Mouse (Mus musculus) left cerebral cortex, postnatal 25 days (tissue): Measurements from ENCODE around the gene a. TPM values are rescaled to one million over a fixed set of nuclear protein-coding genes. Genes with fewer than 3 reads are reported as not detected.
"Not testable (repeated sequence)": the region's sequence is repeated elsewhere in the genome, so short reads cannot be mapped to it uniquely, and the experiment has no call there.

ENCODE experiments used
- DNase-seq, 2 experiments: peaks; one replicate each; pipeline ENCODE4 v3.0.0; 2022; ENCODE audit warnings: low spot score in 2 of 2, mixed read lengths in 1 of 2
- intact Hi-C: fragments of 180-260 bp; cut with DNase I; formaldehyde crosslinking; loops from one replicate; pipeline ENCODE4 v1.15.1; 2025
- total RNA-seq, 2 experiments: library from RNA; stranded (reverse); gene quantifications; 2 replicates each; pipeline ENCODE4 v1.2.3; 2021

The a gene
- total RNA-seq, 2 experiments from 2014 or later: not detected

DNA sequence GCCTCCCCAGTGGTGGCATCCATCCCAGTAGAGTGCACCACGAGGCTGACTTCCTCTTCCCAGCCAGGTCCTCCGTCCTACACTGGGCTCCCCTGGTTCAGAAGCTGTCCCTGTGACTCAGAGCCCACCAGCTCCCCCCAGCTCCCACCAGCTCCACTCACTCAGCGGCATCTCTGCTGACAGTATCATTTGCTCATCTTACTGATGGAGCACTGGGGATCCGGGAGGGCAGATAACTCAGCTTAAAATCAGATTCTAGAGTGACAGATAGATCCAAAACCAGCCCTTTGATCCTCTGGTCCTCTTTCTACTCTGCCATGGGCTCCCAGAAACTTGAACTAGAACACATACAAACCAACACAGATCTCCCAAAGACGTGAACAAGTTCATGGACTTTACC is 159.4 kb downstream of the a start:
- intact Hi-C loops: no loop called here
- no peak for DNase-seq

DNA sequence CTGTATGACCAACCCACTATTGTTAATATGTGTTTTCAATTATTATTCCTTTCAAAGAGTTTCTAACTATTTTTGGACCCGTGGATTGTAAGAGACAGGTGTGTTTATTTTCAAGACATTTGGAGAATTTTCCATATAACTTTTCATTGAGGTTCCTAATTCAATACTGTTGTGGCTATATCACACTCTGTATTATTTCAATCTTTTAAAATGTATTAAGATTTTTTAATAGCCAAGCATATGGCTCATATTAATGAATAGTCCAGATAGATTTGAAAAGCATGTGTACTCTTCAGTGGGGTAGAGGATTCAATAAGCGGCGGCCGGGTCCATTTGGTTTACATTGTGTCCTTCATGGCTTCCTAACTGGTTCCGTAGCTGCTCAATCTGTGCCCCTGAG is 168.3 kb downstream of the a start:
- intact Hi-C loops: no loop called here
- DNase-seq: no peak

DNA sequence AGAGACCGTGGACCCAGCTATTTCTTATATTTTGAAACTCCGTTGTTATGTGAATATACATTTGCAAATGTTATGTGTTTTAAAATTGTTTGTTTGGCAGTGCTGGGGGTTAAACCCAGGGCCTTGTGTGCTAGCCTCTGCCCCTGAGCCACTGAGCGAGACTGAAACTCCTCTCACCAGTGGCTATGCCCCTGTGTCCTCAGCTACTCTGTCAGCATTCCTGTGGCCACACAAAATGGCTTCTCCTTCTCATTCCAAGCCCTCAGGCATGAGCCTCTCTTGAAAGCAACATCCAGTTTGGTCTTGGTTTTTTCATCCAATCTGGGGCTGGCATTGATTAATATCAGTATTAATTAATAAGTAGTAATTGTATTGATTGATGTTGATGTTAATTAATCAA is 168.7 kb downstream of the a start:
- DNase-seq: no peak
- intact Hi-C loops: loop anchor here (10.0 kb wide), 1 partner anchor 285 kb away; no protein-coding TSS in a partner anchor

DNA sequence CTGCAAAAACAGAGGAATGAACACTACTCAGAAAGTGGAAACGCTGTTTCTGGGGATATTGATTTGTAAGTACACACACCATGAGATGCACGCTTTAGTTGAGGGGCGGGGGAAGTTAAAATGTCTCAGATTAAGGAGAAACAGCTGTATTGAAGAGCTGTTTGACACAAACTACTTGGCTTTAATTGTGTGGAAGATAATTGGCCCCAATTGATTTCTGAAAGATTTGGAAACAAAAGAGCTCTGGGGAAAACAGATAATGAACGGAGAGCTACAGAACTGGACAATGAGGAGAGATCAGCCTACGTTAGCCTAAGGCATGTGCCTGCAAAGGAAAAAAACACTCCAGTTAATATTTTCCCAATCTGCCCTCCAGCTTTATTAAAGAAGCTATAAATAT is 172.0 kb downstream of the a start:
- no peak for DNase-seq
- intact Hi-C loops: loop anchor here (10.0 kb wide), 1 partner anchor 282 kb away; no protein-coding TSS in a partner anchor

DNA sequence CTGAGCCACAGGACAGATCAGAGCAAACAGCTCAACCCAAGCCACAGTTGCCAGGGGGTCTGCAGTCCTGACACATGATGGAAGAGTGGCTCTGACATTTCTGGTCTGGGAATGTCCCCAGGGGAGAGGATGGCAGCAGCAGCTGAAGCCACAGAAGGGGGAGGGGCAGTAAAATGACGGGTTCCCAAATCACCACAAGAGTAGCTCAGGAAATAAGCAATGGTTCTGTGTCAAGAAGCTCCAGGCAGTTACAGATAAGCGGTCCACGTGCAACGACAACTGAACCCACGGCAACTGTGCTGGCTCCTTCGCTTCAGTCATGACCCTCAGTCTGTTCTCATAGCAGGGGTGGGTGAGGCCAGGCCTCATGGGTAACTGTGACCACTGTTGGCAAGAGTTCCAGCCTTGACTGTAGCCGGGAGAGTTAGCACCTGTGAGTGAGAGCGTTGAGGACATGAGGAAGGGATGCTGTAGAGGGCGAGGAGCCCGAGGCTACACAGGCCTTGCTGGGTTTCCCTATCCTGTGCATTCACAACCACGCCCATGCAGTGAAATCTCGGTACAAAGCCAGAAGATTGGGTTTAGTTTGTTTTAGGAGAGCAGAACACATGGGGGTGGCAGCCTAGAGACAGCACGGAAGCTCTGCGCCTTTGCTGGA is 178.7 kb downstream of the a start:
- DNase-seq: not testable (repeated sequence)

DNA sequence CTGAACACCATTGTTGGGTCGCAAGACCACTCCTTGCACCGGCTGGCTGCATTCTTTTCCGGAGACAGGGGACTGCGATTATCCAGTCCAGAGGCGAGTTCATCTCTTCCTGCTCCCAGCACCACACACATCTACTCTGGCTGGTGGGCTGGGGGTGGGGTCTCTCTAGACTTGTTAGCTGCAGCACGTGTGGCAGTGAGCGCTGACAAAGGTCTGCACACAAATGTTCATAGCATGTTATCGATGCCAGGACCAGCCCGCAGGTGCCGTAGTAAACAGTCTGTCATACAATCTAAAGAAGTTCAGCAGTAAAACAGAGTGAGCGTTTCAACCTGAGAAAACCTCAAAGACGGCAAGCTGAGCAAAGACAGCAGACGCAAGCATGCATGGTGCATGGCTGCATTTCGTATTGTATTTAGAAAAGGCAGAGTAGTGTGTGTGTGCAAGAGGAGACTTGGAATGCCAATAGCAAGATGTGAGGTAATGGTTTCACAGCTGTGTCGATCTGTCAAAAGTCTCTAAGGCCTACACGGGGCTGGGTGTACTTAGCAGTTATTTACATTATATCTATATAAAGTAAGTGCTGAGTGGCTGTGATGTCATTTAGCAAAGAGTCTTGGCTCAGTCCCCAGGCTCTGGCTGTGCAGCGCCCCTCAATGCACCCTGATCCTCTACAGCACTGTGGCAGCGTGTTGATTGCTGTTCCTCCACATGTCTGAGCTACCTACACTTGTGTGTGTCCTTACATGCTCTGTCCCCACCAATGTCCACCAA is 180.9 kb downstream of the a start:
- peak in 1 of 2 experiments; percentile 51 for DNase-seq
- intact Hi-C loops: loop anchor here (2.0 kb wide), 1 partner anchor 51 kb away; no protein-coding TSS in a partner anchor

More for the DNA sequence above, 178.7 kb downstream of the a start:
- intact Hi-C loops: loop anchor here (2.0 to 10.0 kb wide), 2 partner anchors 49 to 275 kb away; no protein-coding TSS in a partner anchor

DNA sequence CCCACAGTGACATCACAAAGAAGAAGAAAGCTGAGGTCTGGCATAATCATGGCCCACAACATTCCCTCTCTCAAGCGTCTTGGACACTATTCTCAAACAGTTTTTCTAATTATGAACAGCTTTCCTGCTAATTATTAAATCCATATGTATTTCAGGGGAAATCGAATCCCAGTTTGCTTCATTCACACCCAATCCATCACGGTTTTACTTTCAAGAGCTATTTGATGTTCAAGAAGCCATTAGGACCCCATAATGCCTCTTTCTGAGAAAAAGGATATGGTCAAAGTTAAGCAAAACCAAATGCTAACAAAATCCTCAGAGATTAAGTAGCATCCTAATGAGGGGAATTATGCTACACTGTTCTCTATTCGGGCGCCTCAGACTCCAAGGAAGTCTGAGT is 181.8 kb downstream of the a start:
- intact Hi-C loops: no loop called here
- no peak for DNase-seq

DNA sequence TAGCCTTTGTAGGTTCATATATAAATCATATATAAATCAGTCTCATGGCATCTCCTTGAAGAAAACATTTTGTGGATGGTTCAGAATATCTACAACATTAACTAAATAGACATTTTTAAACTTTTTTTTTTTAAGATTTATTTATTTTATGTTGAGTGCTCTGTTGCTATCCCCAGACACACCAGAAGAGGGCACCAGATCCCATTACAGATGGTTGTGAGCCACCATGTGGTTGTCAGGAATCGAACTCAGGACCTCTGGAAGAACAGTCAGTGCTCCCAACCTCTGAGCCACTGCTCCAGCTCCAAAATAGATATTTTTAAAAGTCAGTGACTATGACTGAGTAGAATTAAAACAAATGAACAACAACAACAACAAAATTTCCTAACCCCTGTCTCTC is 195.4 kb downstream of the a start:
- no peak for DNase-seq
- intact Hi-C loops: no loop called here

DNA sequence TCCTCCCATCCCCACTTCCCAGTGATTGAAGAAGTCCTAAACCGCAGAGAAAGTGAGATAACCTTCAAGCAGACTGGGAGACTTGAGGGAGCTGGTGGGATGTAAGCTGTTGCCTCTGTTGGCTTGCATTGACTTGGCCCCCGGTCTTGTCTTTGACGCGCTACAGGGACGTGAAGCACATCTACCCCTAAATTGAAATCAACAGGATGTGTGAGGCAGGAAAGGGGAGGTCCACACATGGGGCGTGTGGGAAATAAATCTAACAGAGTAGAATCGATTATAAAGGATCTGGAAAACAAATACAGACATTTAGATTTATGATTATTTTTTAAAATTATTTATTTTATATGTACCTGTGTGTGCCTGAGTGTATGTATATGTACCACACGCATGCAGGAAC is 200.2 kb downstream of the a start:
- intact Hi-C loops: no loop called here
- DNase-seq: no peak

DNA sequence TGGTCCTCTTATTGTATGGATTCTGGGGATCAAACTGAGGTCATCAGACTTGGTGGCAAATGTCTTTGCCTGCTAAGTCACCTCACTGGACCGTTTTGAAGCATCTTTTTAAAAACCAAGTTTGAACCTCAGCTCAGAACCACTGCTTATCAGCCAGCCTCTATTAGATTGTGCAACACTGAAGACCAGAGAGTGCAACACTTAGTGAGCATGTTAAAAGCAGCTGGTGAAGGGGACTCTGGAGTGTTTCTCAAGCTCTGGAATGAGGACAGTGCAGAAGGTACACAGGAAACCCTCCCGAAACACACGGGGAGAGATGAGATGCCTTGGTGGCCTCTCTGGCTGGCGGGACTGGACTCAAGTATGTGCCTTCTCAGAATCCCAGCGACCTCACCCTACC is 200.9 kb downstream of the a start:
- intact Hi-C loops: no loop called here
- DNase-seq: no peak

DNA sequence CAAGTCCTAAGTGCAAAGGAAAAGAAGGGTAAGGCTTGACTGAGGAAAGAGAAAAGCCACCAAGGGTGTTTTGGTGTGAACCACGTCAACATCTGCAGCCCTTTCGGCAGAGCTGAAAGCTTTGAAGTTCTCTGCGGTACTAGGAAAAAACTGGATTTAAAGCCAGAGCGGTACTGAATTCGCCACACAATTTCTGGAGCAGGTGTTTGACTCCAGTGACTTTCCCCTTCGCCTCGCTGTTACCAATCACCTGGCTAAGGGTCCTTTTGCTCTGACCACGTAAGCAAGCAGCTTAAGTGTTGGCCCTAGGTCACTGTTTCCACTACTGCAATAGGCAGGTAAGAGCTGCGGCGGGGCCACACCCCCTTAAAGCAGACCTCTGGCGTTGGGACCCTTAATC is 214.3 kb downstream of the a start:
- no peak for DNase-seq
- intact Hi-C loops: no loop called here

DNA sequence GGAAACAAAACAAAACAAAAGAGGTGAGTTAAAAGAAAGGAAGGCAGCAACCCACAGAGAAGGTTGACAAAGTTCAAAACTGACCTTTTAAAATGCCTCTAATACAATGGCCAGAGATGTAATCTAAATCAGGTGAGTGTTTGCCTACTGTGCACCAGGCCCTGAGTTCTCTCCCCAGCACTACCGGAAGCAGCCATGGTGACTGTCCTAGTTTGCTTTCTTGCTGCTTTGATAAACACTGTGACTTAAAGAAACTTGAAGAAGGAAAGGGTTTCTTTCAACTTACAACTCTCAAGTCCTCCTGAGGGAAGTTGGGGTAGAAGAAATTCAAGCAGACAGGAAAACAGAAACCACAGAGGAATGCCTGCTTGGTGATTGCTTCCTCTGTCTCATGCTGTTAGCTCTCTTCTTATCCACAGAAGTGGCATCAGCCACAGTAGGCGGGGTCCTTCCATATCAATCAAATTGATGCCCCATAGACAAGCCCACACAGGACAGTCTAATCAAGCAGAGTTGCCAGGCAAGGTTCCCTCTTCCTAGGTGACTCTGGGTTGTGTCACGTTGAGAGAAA is 220.0 kb downstream of the a start:
- intact Hi-C loops: no loop called here
- no peak for DNase-seq

DNA sequence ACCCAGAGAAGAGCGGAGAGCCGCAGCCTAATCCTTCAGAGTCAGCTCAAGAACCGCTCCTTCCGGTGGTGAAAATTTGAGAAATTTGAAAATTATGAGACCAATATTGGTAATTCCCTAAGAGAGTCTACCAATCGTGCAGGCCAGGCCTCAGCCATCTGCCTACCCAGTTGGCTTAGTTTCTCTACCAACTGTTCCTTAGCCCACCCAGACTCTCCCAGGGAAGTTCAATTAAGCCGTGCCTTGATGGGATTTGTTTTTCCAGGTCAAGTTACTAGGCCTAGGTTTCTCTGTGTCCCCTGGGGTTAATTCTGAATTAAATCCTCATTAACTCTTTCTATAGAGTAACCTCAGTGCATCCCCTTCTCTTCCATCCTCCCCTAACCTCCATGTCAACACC is 221.8 kb downstream of the a start:
- no peak for DNase-seq
- intact Hi-C loops: no loop called here

DNA sequence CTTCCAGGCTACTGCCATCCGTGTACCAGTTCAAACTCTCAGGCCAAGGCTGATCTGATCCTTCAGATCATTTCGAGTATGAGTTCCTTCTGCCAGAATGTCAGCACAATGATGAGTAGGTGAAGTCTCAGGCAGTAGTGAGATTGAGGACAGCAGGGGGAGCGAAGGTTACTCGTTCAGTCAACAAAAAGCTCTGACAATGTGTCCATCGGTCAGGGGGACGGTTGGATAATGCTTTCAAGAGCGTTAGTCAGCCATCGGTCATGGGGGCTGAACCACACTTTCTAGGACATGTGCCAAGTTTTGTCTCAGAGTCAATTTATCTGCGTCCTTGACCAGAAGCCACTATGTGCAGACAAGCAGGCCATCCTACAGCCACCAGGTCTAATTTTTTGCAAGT is 225.5 kb downstream of the a start:
- intact Hi-C loops, DNase-seq: not testable (repeated sequence)

DNA sequence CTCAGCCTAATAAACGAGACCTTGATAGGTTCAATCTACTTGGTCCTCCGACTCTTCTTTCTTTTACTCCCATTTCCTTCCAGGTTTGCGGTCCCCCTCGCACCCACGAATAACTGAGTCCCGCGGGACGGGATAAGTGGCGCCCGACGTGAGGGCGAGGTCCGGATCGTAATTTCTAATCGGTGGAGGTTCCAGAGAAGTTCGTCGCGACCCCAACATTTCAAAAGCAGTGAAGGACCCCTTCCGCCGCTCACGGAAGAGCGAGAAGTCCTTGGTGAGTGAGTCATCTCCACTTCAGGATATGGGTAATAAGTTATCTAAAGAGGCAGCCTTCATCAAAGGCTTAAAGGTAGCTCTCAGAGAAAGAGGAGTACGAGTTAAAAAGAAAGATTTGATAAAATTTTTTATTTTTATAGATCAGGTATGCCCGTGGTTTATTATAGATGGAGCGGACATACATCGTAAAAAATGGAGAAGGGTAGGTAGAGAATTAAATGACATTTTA is 227.1 kb downstream of the a start, which contains the start of gene Gm14226:
Gene Gm14226 (plus strand): TSS at position 16 of the 505 bp plus-strand sequence.
- intact Hi-C loops, DNase-seq: not testable (repeated sequence)

DNA sequence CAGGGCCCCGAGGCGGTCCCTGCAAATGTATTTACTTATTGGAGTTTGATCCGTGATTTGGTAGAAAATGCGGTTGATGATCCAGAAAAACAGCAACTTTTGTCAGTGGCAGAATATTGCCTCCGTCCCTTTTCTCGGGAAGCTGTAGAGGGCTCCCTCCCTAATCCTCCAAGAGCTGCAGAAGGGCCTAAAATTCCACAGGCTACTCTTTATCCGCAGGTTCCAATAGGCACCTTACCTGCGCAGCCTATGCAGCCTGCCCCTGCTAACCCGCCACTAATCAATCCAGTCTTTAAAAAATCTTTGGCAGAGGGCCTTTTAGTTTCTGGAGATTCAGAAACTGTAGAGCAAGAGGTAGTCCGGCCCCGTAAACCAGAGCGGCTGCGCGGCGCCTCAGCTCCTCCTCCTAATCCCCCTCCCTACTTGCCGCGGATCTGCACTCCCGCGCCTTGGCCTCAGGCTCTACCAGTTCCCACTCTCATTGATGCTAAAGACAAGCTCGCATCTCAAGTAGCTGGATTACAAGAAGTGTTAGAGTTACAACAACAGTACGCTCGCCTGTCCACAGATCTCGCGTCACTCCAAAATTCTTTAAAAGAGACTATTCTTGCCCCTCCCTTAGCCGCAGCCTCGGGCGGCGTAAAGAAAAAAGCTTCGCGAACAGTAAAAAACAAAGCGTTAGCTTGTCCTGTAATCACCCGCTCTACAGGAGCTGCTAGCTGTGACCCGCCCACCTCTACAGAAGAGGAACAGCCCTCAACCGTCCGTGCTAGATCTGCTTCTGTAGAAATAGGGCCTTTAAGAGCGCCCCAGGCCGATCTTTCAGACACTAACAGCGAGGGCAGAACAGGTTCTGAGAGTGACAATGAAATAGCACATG is 227.8 kb downstream of the a start:
- peak; percentile 63 to 73 for DNase-seq
- intact Hi-C loops: no loop called here

DNA sequence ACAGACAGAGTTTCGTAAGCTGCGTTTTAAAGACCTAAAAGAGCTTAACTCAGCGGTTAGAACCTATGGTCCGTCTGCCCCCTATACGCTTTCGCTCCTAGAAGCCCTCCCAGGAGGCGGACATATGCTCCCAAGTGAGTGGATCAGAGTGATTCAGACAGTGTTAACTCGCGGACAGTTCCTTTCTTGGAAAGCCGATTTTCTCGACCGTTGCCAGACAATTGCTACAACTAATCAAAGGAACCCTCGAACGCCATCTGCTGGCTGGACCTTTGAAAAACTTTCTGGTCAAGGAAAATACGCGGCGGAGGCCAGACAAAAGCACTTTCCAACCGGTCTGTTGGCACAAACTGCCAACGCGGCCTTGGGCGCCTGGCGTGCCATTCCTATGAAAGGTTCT is 228.5 kb downstream of the a start:
- intact Hi-C loops: no loop called here
- DNase-seq: peak; percentile 84 to 92

DNA sequence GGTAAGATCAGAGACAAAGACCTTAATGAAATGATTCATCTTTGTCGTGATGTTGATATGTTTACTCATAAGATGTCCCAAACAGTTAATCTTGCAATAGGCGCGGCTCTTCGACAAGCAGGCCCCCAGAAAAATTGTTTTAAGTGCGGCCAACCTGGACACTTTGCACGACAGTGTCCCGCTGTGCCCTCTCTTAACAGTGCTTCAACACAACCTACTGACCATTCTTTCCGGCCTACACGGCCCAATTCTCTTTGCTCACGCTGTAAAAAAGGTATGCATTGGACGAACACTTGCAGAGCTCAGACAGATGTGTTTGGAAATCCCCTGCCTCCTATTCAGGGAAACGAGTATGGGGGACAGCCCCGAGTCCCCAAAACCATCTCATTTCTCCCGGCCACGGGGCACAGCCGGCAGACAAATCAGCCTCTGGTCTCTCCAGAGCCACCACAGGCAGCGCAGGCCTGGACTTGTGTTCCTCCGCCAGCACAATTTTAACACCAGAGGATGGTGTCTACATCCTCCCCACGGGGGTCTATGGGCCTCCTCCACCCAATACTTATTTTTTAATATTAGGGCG is 229.1 kb downstream of the a start:
- intact Hi-C loops, DNase-seq: not testable (repeated sequence)

DNA sequence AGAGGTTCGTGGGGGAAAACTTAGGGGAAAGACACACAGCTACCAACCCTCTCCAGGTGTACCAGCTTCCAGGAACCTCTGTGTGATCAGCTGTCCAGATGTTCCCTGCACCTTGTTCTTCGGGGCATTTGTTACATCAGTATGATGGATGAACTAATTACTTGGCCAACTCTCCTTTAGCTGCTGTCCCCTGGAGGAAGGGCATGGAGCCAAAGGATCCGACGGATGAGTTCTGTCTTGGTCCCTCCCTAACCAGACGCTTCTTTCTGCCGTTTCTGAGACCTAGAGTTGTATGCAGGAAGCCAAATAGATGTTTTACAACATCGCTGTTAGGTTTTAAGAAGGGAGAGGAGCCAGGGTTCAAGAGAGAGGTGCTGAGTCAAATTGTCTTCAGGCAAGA is 239.6 kb downstream of the a start:
- no peak for DNase-seq
- intact Hi-C loops: loop anchor here (1.0 kb wide), 1 partner anchor 17 kb away; no protein-coding TSS in a partner anchor
